Mouse (Mus musculus): ENCODE results near the gene Hpd.
A peak's percentile ranks its signal among the peaks of the same experiment; 100 is the strongest.

Hpd gene

GRCm38 (mm10) chr5:123135471-123136360 is 46.8 kb downstream of the Hpd start:
- peak; percentile 97 for DNase-seq (ENCODE audit: low read depth, low spot score)

GRCm38 (mm10) chr5:123134875-123135382 is 47.6 kb downstream of the Hpd start:
- DNase-seq (ENCODE audit: low read depth, low spot score) = peak; percentile 88

- no peak for DNase-seq (ENCODE audit: low read depth, low spot score)
These were observed 48.2 kb downstream of the Hpd start for GRCm38 (mm10) chr5:123134186-123134874.

- peak; percentile 71 for DNase-seq (ENCODE audit: low read depth, low spot score)
These were observed 48.8 kb downstream of the Hpd start for GRCm38 (mm10) chr5:123133784-123134143.

- peak; percentile 92 for DNase-seq (ENCODE audit: low read depth, low spot score)
These were observed 49.3 kb downstream of the Hpd start for GRCm38 (mm10) chr5:123133083-123133783.

GRCm38 (mm10) chr5:123132308-123133071 is 50.0 kb downstream of the Hpd start, which contains the start of gene Rhof:
Gene Rhof, minus strand, starts transcription at chr5:123132692.
- DNase-seq (ENCODE audit: low read depth, low spot score) = peak; percentile 95

- DNase-seq (ENCODE audit: low read depth, low spot score) = no peak
These were observed 51.7 kb downstream of the Hpd start for GRCm38 (mm10) chr5:123130814-123131148.

GRCm38 (mm10) chr5:123130030-123130813 is 52.3 kb downstream of the Hpd start:
- no peak for DNase-seq (ENCODE audit: low read depth, low spot score)

- no peak for DNase-seq (ENCODE audit: low read depth, low spot score)
These were observed 53.3 kb downstream of the Hpd start for GRCm38 (mm10) chr5:123129170-123129757.

GRCm38 (mm10) chr5:123128426-123129169 is 53.9 kb downstream of the Hpd start:
- DNase-seq (ENCODE audit: low read depth, low spot score) = no peak

GRCm38 (mm10) chr5:123127031-123127430 is 55.5 kb downstream of the Hpd start:
- no peak for DNase-seq (ENCODE audit: low read depth, low spot score)

- DNase-seq (ENCODE audit: low read depth, low spot score) = no peak
These were observed 56.7 kb downstream of the Hpd start for GRCm38 (mm10) chr5:123125638-123126406.

- DNase-seq (ENCODE audit: low read depth, low spot score) = no peak
These were observed 57.4 kb downstream of the Hpd start for GRCm38 (mm10) chr5:123125105-123125504.

- peak; percentile 72 for DNase-seq (ENCODE audit: low read depth, low spot score)
These were observed 60.3 kb downstream of the Hpd start for GRCm38 (mm10) chr5:123122181-123122580.

Data from ZHBTc4 (cell line).